Mouse (Mus musculus) left cerebral cortex, adult 8-10 months (tissue): ENCODE results near the gene Acot7. TPM values are rescaled to one million over a fixed set of nuclear protein-coding genes. Genes with fewer than 3 reads are reported as not detected.

ENCODE experiments used
- DNase-seq, 2 experiments: peaks; one replicate each; pipeline ENCODE4 v3.0.0; 2022; ENCODE audit warnings: low spot score in 2 of 2
- total RNA-seq, 4 experiments: library from RNA; stranded (reverse); gene quantifications; 2 replicates each; pipeline ENCODE4 v1.2.4; 2022

Acot7 gene
- total RNA-seq, 4 experiments from 2014 or later, result 281 to 320 (median 303) TPM

DNA sequence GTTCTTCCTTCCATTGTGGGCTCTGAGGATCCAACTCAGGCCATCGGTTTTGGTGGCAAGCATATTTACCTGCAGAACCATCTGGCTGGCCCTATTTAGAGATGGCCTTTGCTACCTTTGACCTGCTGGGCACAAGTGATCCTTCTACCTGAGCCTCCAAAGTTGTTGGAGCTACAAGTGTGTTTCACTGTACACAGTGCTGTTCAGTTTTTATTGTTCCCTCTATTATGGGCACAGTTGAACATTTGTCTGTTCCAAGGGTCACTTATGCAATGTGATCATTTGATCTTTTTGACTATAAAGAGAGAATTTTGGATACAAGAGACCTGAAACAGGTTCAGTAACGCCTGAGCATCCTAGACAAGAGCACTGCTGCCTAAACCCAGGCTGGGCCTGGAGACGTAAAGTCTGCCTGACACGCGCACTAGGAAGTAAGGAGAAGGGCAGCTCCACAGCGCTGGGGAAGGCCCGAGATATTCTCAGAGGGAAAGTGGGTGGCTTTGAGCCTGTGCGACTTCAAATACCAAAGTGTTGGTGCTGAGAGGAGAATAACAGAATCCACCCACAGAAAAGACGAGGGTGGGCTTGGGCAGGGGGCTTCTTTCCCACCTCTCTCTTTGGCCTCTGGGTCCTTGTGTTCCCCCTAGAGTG, 65.4 kb downstream of the Acot7 start:
- no peak for DNase-seq

DNA sequence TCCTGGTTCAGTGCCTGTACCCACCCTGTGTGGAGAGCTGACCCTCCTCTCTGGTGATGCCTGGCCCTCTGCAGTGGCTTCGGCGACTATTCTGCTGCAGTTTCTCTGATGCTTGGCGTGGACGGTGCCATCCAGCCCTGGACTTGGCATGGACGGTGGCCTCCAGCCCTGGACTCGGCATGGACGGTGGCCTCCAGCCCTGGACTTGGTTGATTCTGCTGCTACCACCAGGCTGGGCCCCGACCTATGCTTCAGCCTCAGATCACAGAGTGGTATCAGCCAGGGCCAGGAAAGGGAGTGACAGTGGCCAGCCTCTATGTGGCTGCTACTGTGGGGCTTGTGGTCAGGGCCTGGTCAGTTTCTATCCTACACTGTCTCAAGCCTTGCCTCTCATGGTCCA, 66.0 kb downstream of the Acot7 start:
- DNase-seq, result no peak

- no peak for DNase-seq
Observed at GRCm38 (mm10) chr4:152244545-152245522, 66.9 kb downstream of the Acot7 start.

- DNase-seq, result peak in 1 of 2 experiments; percentile 82
Observed at GRCm38 (mm10) chr4:152246011-152246410, 68.1 kb downstream of the Acot7 start.

- no peak for DNase-seq
Observed at GRCm38 (mm10) chr4:152247195-152247594, 69.3 kb downstream of the Acot7 start.

DNA sequence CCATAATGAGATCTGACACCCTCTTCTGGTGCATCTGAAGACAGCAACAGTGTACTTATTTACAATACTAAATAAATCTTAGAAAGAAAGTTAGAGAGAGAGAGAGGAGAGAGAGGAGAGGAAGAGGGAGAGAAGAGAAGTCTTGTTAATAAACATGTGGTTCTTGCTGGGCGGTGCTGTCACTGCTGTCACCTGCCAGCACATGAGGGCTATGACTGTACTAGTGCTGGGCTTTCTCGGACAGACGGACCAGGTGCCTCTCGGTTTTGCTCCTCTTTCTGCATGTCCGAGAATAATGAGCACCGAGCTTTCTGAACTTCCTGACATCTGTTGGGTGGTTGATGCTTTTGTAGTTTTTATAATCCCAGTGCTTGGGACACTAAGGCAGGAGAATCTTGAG, 72.7 kb downstream of the Acot7 start:
- no peak for DNase-seq

DNA sequence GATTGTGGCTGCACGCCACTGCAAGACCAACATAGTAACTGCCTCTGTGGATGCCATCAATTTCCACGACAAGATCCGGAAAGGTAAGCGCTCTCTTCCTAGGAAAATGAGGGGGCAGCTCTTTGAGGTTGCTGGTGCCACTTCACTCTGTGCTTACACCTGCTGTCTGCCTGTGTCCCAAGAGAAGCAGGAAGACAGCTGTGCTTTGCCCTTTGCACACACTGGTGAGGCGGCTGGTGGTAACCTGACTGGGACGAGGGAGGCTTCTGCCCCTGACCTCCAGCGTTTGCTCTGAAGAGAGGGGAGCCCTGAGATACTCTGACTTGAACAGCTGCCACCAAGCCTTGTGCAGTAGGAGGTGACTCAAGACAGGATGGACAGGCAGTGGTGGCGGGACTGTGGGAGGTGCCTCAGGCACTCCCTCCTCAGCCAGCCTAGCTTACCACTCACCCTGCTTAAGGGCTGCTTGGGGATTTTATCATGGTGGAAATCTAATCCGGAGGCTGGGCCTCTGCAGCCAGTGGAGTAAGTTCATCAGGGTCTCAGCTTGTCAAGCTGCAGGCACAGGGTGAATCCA, 75.3 kb downstream of the Acot7 start:
- DNase-seq, result no peak

GRCm38 (mm10) chr4:152257070-152257469, 79.1 kb downstream of the Acot7 start:
- DNase-seq, result peak in 1 of 2 experiments; percentile 80

DNA sequence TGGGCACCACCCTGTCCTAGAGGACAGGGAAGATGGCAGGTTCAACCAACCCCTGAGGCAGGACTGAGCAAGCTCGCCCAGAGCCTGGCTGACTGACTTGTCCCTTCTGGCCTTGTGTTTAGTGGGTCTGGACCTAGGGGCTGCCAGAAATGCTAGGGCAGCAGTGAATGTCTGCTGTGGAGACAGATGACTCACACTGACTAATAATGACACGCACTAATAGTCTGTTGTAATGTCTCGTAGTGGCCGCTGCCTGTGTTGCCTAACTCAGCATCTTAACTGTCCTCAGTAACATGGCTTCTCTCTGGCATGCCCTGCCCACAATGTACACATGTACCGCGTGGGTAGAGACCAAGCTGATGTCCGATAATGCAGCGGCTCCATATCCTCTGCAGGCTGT, 82.5 kb downstream of the Acot7 start:
- no peak for DNase-seq

- no peak for DNase-seq
Observed at GRCm38 (mm10) chr4:152262187-152262586, 84.3 kb downstream of the Acot7 start.

DNA sequence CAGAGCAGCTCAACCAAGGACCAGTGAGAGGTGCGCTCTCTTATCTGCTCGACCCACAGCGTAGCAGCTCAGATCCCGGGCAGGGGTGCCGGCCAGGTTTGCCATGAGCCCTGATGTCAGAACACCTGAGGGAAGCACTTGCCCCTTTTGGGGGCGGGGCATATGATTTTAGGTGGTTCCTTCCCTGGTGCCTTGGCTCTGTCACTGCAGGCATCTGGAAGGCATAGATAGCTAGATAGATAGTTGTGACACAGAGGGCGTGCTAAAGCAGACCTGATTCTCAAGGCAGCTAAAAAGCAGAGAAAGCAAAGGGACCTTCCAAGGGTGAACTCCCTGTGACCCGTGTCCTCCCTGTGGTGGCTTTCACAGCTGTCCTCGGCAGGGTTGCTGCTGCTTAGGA, 85.2 kb downstream of the Acot7 start:
- no peak for DNase-seq

- DNase-seq, result no peak
Observed at GRCm38 (mm10) chr4:152263512-152264176, 85.7 kb downstream of the Acot7 start.

DNA sequence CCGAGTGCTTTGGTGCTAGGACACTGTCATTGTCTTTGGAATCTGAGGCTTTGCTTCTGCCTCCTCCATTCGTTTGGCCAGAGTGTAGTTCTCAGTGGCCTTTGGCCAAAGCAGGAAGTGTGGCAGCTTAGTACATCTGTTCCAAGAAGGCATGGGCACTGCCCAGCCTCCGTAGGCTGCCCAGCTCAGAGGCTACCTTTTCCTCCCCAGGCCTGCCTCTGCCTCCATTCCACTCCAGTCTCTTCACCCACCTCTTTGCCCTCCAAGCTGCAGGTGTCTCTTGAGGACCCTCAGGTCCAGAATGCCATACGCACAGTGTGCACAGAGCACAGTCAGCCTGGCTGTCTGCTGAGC, 86.2 kb downstream of the Acot7 start:
- no peak for DNase-seq

DNA sequence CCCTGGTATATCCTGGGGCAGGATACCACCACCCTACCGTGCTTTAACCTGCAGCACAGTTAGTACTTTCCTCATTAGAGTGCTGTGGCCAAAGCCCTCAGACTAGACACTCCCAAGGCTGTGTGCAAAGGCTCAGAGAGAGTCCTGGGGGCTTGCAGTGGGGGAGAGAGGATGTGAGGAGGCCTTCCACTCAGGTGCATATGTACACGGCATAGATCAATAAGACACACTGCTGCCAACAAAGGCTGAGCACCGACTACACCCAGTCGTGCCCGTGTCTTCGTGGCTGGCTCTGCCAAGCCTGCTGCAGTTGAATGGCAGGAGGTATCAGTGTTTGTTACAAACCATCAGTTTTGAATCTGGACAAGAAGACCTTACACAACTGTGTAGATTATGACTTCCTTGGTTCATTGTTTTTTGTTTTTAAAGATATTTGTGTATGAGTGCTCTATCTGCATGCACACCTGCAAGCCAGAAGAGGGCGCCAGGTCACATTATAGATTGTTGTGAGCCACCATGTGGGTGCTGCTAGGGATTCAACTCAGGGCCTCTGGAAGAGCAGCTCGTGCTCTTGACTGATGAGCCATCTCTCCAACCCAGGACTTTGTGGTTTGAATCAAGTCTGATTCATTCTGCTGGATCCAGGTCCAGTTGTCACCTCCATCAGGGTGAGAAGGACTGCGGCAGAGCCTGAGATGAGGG, 87.1 kb downstream of the Acot7 start:
- no peak for DNase-seq

DNA sequence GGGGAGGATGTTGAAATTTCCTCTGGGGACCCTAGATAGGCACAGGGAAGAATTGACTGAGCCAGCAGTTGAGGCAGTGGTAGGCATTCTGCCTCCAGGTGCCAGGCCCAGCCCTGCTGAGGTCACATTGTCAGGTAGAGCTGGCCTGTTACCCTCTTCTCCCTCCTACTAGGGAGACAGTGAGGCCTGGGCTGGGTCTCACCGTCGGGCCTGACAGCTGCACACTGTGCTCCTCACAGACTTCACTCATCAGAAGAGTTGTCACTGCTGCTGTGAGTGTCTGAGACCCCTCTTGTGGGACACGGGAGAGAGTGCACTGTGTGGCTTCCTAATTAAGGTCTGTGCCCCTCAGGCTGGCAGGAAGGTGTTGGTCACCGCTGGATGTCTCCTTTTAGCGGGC, 87.9 kb downstream of the Acot7 start:
- no peak for DNase-seq

- DNase-seq, result peak in 1 of 2 experiments; percentile 58
Observed at GRCm38 (mm10) chr4:152266236-152266895, 88.4 kb downstream of the Acot7 start.

- no peak for DNase-seq
Observed at GRCm38 (mm10) chr4:152267748-152268369, 89.9 kb downstream of the Acot7 start.

DNA sequence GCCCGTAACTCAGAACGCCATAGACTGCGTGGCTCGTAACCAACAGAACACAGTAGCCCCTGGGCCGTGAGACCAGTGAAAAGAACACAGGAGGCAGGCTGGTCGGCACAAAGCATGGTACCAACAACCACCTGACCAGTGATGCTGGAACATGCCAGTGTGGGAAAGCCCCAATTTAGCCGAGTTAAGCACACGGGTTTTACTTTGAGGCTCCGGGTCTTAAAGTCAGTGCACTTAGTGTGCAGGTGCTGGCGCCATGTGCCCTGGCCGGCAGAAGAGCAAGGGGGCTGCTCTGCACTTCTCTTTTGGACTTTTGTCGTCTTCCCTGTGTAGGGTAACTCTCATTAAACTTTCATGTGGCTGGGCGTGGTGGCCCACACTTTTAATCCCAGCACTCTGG, 92.0 kb downstream of the Acot7 start:
- DNase-seq, result no peak

DNA sequence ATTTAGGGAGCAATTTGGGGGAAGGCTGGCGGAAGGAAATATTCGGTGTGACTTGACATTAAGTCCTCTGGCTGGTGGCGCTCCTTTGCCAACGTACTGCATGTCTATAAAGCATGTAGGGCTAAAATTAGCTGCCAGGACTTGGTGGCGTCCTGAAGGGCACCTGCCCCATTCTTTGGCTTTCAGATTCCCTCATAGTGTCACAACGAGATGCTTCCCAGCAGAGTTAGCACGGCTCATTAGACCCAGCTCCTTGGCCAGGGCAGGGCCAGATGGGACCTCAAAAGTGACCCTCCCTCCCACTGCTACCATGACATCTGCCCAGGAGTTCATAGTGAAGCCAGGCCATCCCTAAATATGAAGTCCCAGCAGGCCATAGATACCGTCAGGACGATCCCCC, 92.7 kb downstream of the Acot7 start:
- no peak for DNase-seq

- no peak for DNase-seq
Observed at GRCm38 (mm10) chr4:152271334-152271733, 93.4 kb downstream of the Acot7 start.
